Mouse (Mus musculus) heart, postnatal 0 days (tissue): Measurements from ENCODE around the gene Cabp4. TPM values are rescaled to one million over a fixed set of nuclear protein-coding genes. Genes with fewer than 3 reads are reported as not detected.
A peak's percentile ranks its signal among the peaks of the same experiment; 100 is the strongest.

Source experiments
- ATAC-seq: fragments of 200-750 bp; cut with Nextera tagmentation; 2 replicates; pipeline ENCODE4 v1.8.0; 2017; ENCODE audit warnings: low read depth, moderate number of reproducible peaks, moderate library complexity; ENCODE audit not compliant: insufficient read depth
- DNase-seq: peaks from one replicate; pipeline ENCODE4 v3.0.0-alpha.2; 2016; ENCODE audit warnings: low spot score
- H3K27ac ChIP-seq: fragments of 300-500 bp; sonication (generic); 2 replicates; pipeline ENCODE4 v1.5.1; 2014; ENCODE audit warnings: low read depth, mild to moderate bottlenecking
- H3K27me3 ChIP-seq: fragments of 300-500 bp; sonication (generic); 2 replicates; pipeline ENCODE4 v1.6.1; 2014; ENCODE audit warnings: low read length, mixed read lengths; ENCODE audit not compliant: control insufficient read depth, insufficient read depth
- H3K36me3 ChIP-seq: fragments of 300-500 bp; sonication (generic); replicated peaks from 2 replicates; pipeline ENCODE4 v1.6.1; 2014; ENCODE audit warnings: low read length, mixed read lengths; ENCODE audit not compliant: control insufficient read depth, insufficient read depth
- H3K4me1 ChIP-seq: fragments of 300-500 bp; sonication (generic); 2 replicates; pipeline ENCODE4 v1.6.1; 2014; ENCODE audit warnings: antibody characterized with exemption; ENCODE audit not compliant: control insufficient read depth, insufficient read depth
- H3K4me2 ChIP-seq: fragments of 300-500 bp; sonication (generic); 2 replicates; pipeline ENCODE4 v1.6.1; 2014; ENCODE audit warnings: low read depth, mild to moderate bottlenecking, low read length, moderate library complexity
- H3K4me3 ChIP-seq: fragments of 300-500 bp; sonication (generic); 2 replicates; pipeline ENCODE4 v1.5.1; 2014; ENCODE audit warnings: low read depth, low read length
- H3K9ac ChIP-seq: fragments of 300-500 bp; sonication (generic); replicated peaks from 2 replicates; pipeline ENCODE4 v1.6.1; 2014; ENCODE audit warnings: low read depth, low read length, mixed read lengths
- H3K9me3 ChIP-seq: fragments of 300-500 bp; sonication (generic); replicated peaks from 2 replicates; pipeline ENCODE4 v1.6.1; 2016; ENCODE audit warnings: low read length; ENCODE audit not compliant: control insufficient read depth
- CTCF ChIP-seq: IDR thresholded peaks from 2 replicates; pipeline ENCODE4 v1.5.1; 2016; ENCODE audit warnings: antibody characterized with exemption, control low read depth, low read depth
- EP300 ChIP-seq: IDR thresholded peaks from 2 replicates; pipeline ENCODE4 v1.6.1; 2016; ENCODE audit warnings: antibody characterized with exemption, low read depth
- WGBS: fragments of 180-500 bp; shearing (Covaris S2); extraction: QIAGEN DNeasy Blood & Tissue Kit; methylation state at CpG from one replicate; pipeline ENCODE4 v1.1.7; 2014; 5-methylcytosine and 5-hydroxymethylcytosine counted together
- polyA plus RNA-seq: library from polyadenylated mRNA; unstranded; fragments of >200 nt; fragmentation: Nextera tagmentation; extraction: Ambion mirVana; gene quantifications from 2 replicates; pipeline ENCODE4 v1.2.1, GENCODE M21; 2015
- total RNA-seq: library from RNA; depleted of rRNA; stranded (reverse); fragments of >200 nt; gene quantifications from 2 replicates; pipeline ENCODE4 v1.2.3, GENCODE M21; 2014; ENCODE audit warnings: low replicate concordance

The Cabp4 gene
- total and polyA plus RNA-seq, 2 experiments from 2014 or later: 0.11 TPM; not detected in 1

DNA sequence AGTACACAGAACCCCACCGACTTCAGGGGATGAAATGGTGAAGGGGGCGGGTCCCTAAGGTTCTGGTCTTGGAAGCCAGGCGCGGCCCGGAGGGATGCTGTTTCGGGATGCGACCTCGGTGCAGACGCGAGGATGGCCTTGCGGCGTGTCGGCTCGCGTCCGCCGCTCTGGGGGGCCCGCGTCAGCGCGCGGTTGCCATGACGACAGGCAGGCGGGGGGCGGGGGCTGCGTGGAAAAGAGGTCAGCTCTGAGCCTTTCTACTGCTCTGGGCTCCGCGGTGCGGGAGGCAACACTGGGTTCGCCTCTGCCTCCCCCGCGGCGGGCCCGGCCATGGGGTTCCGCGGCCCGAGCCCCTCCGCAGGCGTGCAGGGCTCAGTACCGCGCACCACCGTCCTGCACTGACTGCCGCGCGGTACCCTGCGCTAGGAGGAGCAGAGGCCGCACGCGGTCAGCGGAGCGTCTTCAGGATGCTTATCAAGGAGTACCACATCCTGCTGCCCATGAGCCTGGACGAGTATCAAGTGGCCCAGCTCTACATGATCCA, 43.0 kb downstream of the Cabp4 start:
- Histone ChIP-seq H3K9me3 (no peaks in the 10 kb centered on the region), H3K4me3 (peak overlapping the region; percentile 59), H3K27ac (no peak overlapping the region), H3K27me3 (peaks cover 12% of the 10 kb centered on the region), H3K9ac (peak overlapping the region; percentile 63; the same call in 1 of the 2 replicates), H3K36me3 (peaks cover 17% of the 10 kb centered on the region), H3K4me2 (peak overlapping the region; percentile 90), H3K4me1 (peaks cover 25% of the 10 kb centered on the region; the same call in 1 of the 2 replicates)
- no peak for DNase-seq
- no peak for ATAC-seq
- TF ChIP-seq EP300 (no peak), CTCF (no peak)
- 5% methylated on average over 50 of the region's 52 CpGs for WGBS

DNA sequence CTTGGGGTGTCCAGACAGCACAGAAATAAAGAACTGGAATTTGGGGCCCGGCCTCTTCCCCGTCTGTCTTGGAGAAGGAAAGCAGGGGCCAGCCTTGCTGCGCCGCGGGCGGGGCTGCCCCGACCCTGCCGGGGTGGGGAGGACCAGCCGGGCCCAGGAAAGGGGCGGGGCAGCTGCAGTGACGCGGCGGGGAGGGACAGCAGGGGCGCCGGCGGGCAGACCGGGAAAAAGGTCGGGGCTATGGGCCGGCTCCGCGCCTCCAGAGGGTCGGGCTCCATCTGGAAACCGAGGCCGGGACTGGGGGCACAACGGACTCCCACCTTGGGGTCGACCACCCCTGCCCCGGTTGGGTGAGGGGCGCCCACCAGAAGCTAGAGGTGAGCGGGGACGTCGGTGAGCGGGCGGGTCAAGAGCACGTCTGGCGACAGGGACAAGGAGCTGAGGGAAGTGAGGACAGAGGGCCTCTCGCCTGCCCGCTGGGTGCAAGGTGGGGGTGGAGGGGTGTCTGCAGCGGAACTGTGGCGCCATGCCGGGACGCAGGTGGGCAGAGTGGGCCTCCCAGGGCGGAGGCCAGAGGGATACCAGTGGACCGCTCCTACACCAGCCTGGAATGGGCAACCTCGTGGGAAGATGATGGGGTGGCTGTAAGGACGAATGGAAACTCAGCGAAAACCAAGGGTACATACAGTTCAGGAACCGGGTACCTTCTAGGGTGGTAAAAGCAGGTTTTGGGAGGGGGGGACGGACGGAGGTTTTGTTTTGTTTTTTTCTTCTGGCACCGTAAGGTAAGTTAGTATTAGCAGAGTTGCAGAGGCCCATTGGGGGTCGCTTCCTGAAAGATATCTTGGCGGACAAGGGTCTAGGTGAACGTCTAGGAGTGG, 43.8 kb downstream of the Cabp4 start, which contains the start of gene Pitpnm1:
Gene Pitpnm1 (plus strand): TSS at position 162 of the 881 bp plus-strand sequence.
- peaks cover 10% of the 10 kb centered on the region for H3K36me3 ChIP-seq
- peak within 1 kb of the TSS; percentile 24; the same call in 1 of the 2 replicates for H3K27ac ChIP-seq
- TF ChIP-seq EP300: no peak
- no peak for TF ChIP-seq CTCF
- H3K9ac ChIP-seq: peak within 1 kb of the TSS; percentile 63
- peak within 1 kb of the TSS; percentile 90 for H3K4me2 ChIP-seq
- peak within 1 kb of the TSS; percentile 59 for H3K4me3 ChIP-seq
- no peak for ATAC-seq
- no peaks in the 10 kb centered on the region for H3K9me3 ChIP-seq
- peaks cover 25% of the 10 kb centered on the region; the same call in 1 of the 2 replicates for H3K4me1 ChIP-seq
- WGBS: 1% methylated on average over 51 of the region's 53 CpGs
- DNase-seq: no peak
- H3K27me3 ChIP-seq: peaks cover 12% of the 10 kb centered on the region

DNA sequence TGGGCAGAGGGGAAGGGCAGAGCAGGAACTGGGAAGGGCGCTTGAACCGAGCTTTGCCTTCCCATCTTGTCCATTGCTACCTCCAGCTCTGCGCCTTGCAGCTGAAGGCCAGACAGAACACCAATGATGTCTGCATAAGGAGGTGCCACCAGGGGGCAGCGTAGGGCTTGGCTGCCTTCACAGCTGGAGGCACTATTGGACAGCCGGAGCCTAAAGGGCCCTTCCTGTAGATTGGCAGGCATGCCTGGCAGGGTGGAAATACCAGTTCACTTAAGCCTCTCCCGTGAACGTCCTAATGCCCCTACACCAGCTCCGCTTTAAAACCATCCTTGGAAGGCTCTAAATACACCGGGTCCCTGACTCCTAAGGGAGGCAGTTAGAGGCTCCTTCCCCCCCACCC, 44.8 kb downstream of the Cabp4 start:
- 8% methylated on average over 9 of the region's 9 CpGs for WGBS
- Histone ChIP-seq H3K27me3 (peaks cover 12% of the 10 kb centered on the region), H3K27ac (peak overlapping the region; percentile 24; the same call in 1 of the 2 replicates), H3K36me3 (peaks cover 5% of the 10 kb centered on the region; the same call in 1 of the 2 replicates), H3K4me2 (peak overlapping the region; percentile 90), H3K9me3 (no peaks in the 10 kb centered on the region), H3K4me1 (peaks cover 25% of the 10 kb centered on the region; the same call in 1 of the 2 replicates), H3K9ac (no peak overlapping the region), H3K4me3 (no peak overlapping the region)
- DNase-seq: peak; percentile 84
- peak; percentile 98 for TF ChIP-seq CTCF
- no peak for TF ChIP-seq EP300
- ATAC-seq: peak; percentile 38

GRCm38 (mm10) chr19:4098426-4098825, 45.4 kb downstream of the Cabp4 start:
- 87% methylated on average over 13 of the region's 13 CpGs for WGBS
- Histone ChIP-seq H3K36me3 (peaks cover 3% of the 10 kb centered on the region; the same call in 1 of the 2 replicates), H3K9ac (no peak overlapping the region), H3K27ac (0 out of 2 replicates have a peak overlapping the region, but pooled peaks have one; percentile 16), H3K4me1 (peaks cover 25% of the 10 kb centered on the region; the same call in 1 of the 2 replicates), H3K9me3 (no peaks in the 10 kb centered on the region), H3K4me3 (no peak overlapping the region), H3K27me3 (peaks cover 12% of the 10 kb centered on the region), H3K4me2 (no peak overlapping the region)
- DNase-seq (no peak), ATAC-seq (no peak)
- TF ChIP-seq EP300 (no peak), CTCF (no peak)

GRCm38 (mm10) chr19:4097441-4097825, 46.4 kb downstream of the Cabp4 start:
- Histone ChIP-seq H3K9ac (peak overlapping the region; percentile 37), H3K9me3 (no peaks in the 10 kb centered on the region), H3K27ac (peak overlapping the region; percentile 78), H3K4me1 (peaks cover 25% of the 10 kb centered on the region; the same call in 1 of the 2 replicates), H3K27me3 (peaks cover 12% of the 10 kb centered on the region; the same call in 1 of the 2 replicates), H3K4me2 (peak overlapping the region; percentile 86), H3K4me3 (peak overlapping the region; percentile 69), H3K36me3 (no peaks in the 10 kb centered on the region)
- TF ChIP-seq EP300 (no peak), CTCF (no peak)
- DNase-seq (peak; percentile 70), ATAC-seq (peak; percentile 19)
- WGBS: under 1% methylated on average over 21 of the region's 21 CpGs
